Mouse (Mus musculus) hindbrain, embryonic 16.5 days (tissue): ENCODE measurements around the gene Syce1. TPM values are rescaled to one million over a fixed set of nuclear protein-coding genes. Genes with fewer than 3 reads are reported as not detected.
A peak's percentile ranks its signal among the peaks of the same experiment; 100 is the strongest.

Experiments used
- ATAC-seq: fragments of 200-750 bp; cut with Nextera tagmentation; 2 replicates; pipeline ENCODE4 v1.8.0; 2017; ENCODE audit warnings: moderate TSS enrichment, moderate library complexity
- H3K27ac ChIP-seq: fragments of 300-500 bp; sonication (generic); 2 replicates; pipeline ENCODE4 v1.5.1; 2014; ENCODE audit warnings: low read depth, mild to moderate bottlenecking, control low read depth, low read length, moderate library complexity
- H3K27me3 ChIP-seq: fragments of 300-500 bp; sonication (generic); replicated peaks from 2 replicates; pipeline ENCODE4 v1.6.1; 2014; ENCODE audit warnings: low read length; ENCODE audit not compliant: control insufficient read depth, insufficient read depth
- H3K36me3 ChIP-seq: fragments of 300-500 bp; sonication (generic); 2 replicates; pipeline ENCODE4 v1.6.1; 2014; ENCODE audit warnings: mild to moderate bottlenecking, low read length, moderate library complexity, mixed read lengths; ENCODE audit not compliant: control insufficient read depth, insufficient read depth
- H3K4me1 ChIP-seq: fragments of 300-500 bp; sonication (generic); 2 replicates; pipeline ENCODE4 v1.6.1; 2014; ENCODE audit warnings: low read depth, low read length; ENCODE audit not compliant: control insufficient read depth, insufficient read depth
- H3K4me2 ChIP-seq: fragments of 300-500 bp; sonication (generic); 2 replicates; pipeline ENCODE4 v1.6.1; 2014; ENCODE audit warnings: mild to moderate bottlenecking, low read length, control low read depth, moderate library complexity
- H3K4me3 ChIP-seq: fragments of 300-500 bp; sonication (generic); 2 replicates; pipeline ENCODE4 v1.5.1; 2014; ENCODE audit warnings: mild to moderate bottlenecking, low read length, control low read depth, moderate library complexity
- H3K9ac ChIP-seq: fragments of 300-500 bp; sonication (generic); 2 replicates; pipeline ENCODE4 v1.6.1; 2014; ENCODE audit warnings: low read depth, mild to moderate bottlenecking, control low read depth, low read length, moderate library complexity
- H3K9me3 ChIP-seq: fragments of 300-500 bp; sonication (generic); 2 replicates; pipeline ENCODE4 v1.6.1; 2014; ENCODE audit warnings: mild to moderate bottlenecking, low read length, moderate library complexity; ENCODE audit not compliant: control insufficient read depth
- WGBS: fragments of 180-500 bp; shearing (Covaris S2); extraction: QIAGEN DNeasy Blood & Tissue Kit; methylation state at CpG from one replicate; pipeline ENCODE4 v1.1.7; 2014; 5-methylcytosine and 5-hydroxymethylcytosine counted together
- polyA plus RNA-seq: library from polyadenylated mRNA; unstranded; fragments of >200 nt; fragmentation: Nextera tagmentation; extraction: Ambion mirVana; gene quantifications from 2 replicates; pipeline ENCODE4 v1.2.1, GENCODE M21; 2015

Gene Syce1
- polyA plus RNA-seq, 1 experiment from 2014 or later = 0.89 TPM

DNA sequence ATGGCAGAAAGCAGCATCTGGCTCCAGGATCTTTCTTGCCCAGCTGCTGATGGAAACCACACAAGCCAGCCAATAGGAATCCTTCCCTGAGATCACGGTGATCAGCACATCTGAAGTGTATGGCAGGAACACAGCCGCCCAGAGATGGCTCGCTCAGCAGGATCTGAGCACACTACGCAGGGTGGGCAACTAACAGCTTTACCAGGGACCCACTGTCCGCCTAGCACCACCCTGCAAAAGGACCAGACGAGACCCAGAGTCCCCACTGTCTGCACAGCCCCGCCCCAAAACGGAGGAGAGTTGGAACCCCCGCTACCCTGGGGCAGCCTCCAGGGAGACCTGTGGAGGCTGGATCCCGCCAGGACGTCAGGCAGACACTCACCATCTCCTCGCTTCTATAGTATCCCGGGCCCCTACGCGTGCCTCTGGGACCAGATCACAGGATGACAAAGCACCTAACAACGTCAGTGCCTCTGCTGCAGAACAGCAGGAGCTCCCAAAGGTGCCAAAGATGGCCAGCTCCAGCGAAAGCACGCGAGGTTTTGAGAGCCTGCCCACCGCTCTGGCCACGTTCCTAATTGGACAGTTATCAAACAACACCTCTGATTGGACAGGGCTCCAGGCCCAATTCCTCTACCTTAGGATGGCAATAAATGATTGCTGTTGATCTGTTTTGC, 34.1 kb upstream of the Syce1 start, which contains the start of gene Zfp941:
Zfp941 (minus strand) TSS at position 526 of the 677 bp plus-strand sequence.
- Histone ChIP-seq H3K9me3 (no peaks in the 10 kb centered on the region), H3K4me3 (peak within 1 kb of the TSS; percentile 67), H3K27ac (peak within 1 kb of the TSS; percentile 89), H3K27me3 (no peaks in the 10 kb centered on the region), H3K36me3 (no peaks in the 10 kb centered on the region), H3K4me2 (peak within 1 kb of the TSS; percentile 57), H3K4me1 (peaks cover 9% of the 10 kb centered on the region), H3K9ac (peak within 1 kb of the TSS; percentile 74)
- ATAC-seq = peak; percentile 89
- 4% methylated on average over 21 of the region's 21 CpGs for WGBS

DNA sequence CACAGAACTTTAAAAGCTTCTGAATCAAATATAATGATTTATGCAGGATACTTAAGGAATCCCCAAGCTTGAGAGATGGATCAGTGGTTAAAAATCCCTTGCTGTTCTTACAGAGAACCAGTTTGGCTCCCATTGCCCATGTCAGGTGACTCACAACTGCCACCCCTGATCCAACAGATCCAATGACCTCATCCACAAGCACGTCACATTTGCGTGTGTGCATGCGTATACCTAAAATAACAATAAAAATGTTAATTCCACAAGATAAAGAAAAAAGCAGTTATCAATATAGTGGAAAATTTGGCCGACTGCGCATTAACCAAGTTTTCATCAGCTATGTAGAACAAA, 33.6 kb upstream of the Syce1 start:
- Histone ChIP-seq H3K4me2 (peak overlapping the region; percentile 57), H3K9ac (peak overlapping the region; percentile 74), H3K27ac (peak overlapping the region; percentile 89), H3K4me3 (peak overlapping the region; percentile 67), H3K36me3 (no peaks in the 10 kb centered on the region), H3K9me3 (no peaks in the 10 kb centered on the region), H3K4me1 (peaks cover 9% of the 10 kb centered on the region), H3K27me3 (no peaks in the 10 kb centered on the region)
- 40% methylated on average over 5 of the region's 5 CpGs for WGBS
- peak; percentile 52 for ATAC-seq

DNA sequence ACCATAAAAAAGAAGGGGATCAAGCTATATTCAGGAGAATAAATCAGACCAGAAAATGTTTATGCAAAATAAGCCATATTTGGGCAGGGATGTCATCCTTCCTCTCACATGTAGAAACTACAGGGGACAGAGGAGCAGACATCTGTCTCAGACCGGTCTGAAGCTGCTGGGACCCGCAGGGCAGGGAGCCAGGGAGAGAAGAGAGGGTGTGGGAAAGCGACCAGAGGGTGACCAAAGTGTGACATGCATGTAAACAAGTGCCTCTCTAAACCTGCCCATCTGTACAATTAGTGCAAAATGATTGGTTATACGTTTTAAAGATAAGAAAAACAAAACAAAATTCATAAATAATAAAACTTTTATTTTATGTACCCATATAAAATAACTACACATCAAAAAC, 32.5 kb upstream of the Syce1 start:
- H3K27me3 ChIP-seq = no peaks in the 10 kb centered on the region
- no peak overlapping the region for H3K27ac ChIP-seq
- H3K4me2 ChIP-seq = peak overlapping the region; percentile 39
- ATAC-seq = 0 out of 2 replicates have a peak, but pooled peaks have one; percentile 29
- H3K9ac ChIP-seq = no peak overlapping the region
- peaks cover 9% of the 10 kb centered on the region for H3K4me1 ChIP-seq
- H3K36me3 ChIP-seq = no peaks in the 10 kb centered on the region
- H3K9me3 ChIP-seq = no peaks in the 10 kb centered on the region
- 37% methylated on average over 4 of the region's 4 CpGs for whole genome bisulfite sequencing
- H3K4me3 ChIP-seq = no peak overlapping the region

DNA sequence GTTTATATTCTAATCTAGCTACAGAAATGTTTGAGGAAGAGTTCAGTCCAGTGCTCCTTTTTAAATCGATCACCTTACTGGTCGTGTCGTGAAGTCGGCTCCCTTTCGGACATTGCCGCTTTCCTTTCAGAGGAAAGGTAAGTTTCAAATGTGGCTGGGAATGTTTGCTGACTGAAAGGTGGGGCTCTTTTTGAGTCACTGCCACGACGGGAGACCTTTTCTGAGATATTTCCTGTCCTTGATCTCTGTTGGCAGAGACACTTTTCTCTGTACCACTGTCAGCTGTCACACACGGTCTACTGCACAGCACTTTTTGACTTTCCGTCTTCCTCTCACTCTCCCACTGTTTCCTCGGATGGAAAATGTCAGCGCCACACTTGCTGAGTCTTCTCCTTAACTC, 25.2 kb upstream of the Syce1 start:
- Histone ChIP-seq H3K36me3 (peaks cover 33% of the 10 kb centered on the region), H3K27me3 (no peaks in the 10 kb centered on the region), H3K9ac (no peak overlapping the region), H3K4me3 (no peak overlapping the region), H3K27ac (no peak overlapping the region), H3K4me2 (no peak overlapping the region), H3K4me1 (0 out of 2 replicates have a peak, but pooled peaks cover 3% of the 10 kb centered on the region), H3K9me3 (no peaks in the 10 kb centered on the region)
- 89% methylated on average over 12 of the region's 12 CpGs for WGBS
- no peak for ATAC-seq

DNA sequence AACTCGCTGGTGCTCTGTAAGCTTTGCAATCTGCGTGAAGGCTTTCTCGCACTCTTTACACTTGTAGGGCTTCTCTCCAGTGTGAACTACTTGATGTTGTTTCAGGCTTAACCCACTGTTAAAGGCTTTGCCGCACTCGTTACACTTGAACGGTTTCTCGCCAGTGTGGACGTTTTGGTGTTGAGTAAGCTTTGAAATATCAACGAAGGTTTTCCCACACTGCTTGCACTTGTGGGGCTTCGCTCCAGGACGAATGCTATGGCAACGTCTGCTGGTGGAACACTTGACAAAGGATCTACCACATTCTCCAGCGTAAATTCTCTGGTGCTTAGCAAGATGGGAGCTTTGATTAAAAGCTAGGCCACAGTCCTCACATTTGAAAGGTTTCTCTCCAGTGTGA, 24.1 kb upstream of the Syce1 start:
- H3K9me3 ChIP-seq = no peaks in the 10 kb centered on the region
- H3K4me1 ChIP-seq = no peaks in the 10 kb centered on the region
- 0 out of 2 replicates have a peak overlapping the region, but pooled peaks have one; percentile 6 for H3K27ac ChIP-seq
- H3K36me3 ChIP-seq = peaks cover 33% of the 10 kb centered on the region
- no peaks in the 10 kb centered on the region for H3K27me3 ChIP-seq
- 77% methylated on average over 13 of the region's 13 CpGs for WGBS
- H3K4me3 ChIP-seq = no peak overlapping the region
- ATAC-seq = peak; percentile 78
- H3K9ac ChIP-seq = no peak overlapping the region
- no peak overlapping the region for H3K4me2 ChIP-seq

DNA sequence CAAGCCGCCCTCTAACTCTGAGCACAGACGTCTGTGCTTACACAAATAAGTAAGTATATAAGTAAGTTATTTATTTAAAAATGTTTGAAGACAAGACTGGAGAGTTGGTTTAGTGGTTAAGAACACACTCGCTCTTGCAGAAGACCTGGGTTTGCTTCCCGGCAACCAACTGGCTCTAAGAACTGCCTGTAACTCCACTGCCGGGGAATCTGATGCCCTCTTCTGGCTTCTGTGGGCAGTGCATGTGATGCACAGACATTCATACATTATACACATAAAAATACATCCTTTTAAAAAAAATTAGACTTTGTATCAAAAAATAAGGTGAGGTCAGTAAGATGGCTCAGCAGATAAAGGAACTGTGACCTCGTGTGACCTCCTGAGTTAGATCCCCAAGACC, 22.8 kb upstream of the Syce1 start:
- ATAC-seq = no peak
- Histone ChIP-seq H3K4me2 (no peak overlapping the region), H3K9ac (no peak overlapping the region), H3K36me3 (peaks cover 33% of the 10 kb centered on the region), H3K27ac (no peak overlapping the region), H3K4me1 (no peaks in the 10 kb centered on the region), H3K4me3 (no peak overlapping the region), H3K9me3 (no peaks in the 10 kb centered on the region), H3K27me3 (no peaks in the 10 kb centered on the region)
- 90% methylated on average over 6 of the region's 6 CpGs for WGBS

DNA sequence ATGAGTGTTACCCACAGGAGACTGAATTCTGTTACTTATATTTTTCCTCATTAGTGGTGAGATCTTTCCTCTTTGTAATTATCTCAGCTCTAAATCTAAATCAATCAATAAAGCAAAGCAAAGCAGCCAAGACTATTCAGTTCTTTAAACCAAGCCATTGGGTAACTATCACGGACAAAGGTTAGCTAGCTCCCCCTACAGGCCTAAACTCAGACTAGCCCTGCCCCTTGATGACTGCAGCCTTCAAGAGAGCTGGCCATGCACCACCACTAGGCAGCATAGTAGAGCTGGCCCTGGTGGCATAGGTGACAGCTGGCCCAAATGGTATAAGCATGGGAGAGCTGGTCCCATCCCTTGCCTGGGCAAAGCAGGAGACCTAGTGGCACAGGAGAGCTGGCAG, 18.1 kb upstream of the Syce1 start:
- Histone ChIP-seq H3K27me3 (no peaks in the 10 kb centered on the region), H3K27ac (no peak overlapping the region), H3K4me1 (no peaks in the 10 kb centered on the region), H3K4me3 (no peak overlapping the region), H3K4me2 (no peak overlapping the region), H3K9me3 (no peaks in the 10 kb centered on the region), H3K36me3 (peaks cover 8% of the 10 kb centered on the region), H3K9ac (no peak overlapping the region)
- peak; percentile 65 for ATAC-seq
- 16% methylated on average over 1 of the region's 1 CpGs for WGBS

DNA sequence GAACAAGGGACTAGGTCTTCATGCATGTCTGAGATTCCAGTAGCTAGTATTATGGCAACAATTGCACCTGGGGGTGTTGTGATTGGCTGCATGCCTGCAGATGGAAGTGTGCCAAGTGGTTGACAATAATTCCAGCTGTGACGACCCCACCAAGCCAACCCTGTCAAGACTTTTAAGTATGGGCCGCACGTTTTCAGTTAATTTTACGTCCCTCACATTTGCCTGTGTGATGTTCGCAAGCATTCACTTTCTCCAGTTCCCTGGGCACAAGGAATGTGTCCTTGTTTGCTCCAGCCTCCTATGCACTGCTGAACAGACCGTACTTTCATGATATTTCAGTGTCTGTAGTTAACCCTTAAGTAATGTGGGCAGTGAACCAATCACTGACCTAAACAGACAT, 15.0 kb upstream of the Syce1 start:
- no peaks in the 10 kb centered on the region for H3K4me1 ChIP-seq
- H3K9ac ChIP-seq = no peak overlapping the region
- H3K36me3 ChIP-seq = no peaks in the 10 kb centered on the region
- H3K27me3 ChIP-seq = no peaks in the 10 kb centered on the region
- 67% methylated on average over 6 of the region's 6 CpGs for WGBS
- H3K9me3 ChIP-seq = no peaks in the 10 kb centered on the region
- no peak overlapping the region for H3K4me3 ChIP-seq
- ATAC-seq = no peak
- H3K27ac ChIP-seq = no peak overlapping the region
- no peak overlapping the region for H3K4me2 ChIP-seq

DNA sequence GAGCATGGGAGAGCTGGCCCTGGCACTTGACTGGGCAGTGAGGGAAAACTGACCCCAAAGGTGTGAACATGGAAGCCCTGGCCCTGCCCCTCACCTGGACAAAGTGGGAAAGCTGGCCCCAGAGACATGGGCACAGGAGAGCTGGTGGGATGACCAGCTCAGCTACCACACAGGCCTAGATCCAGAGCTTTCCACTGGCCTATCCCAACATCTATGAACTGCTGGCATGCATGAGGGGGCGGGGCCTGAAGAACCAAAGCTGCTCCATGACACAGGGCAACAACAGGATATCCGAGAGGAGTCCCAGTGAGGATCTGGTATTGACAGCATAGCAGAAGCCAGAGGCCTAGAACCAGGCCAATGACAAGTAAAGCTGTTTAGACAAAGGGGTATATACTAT, 10.6 kb upstream of the Syce1 start:
- no peak overlapping the region for H3K9ac ChIP-seq
- H3K27ac ChIP-seq = no peak overlapping the region
- H3K4me3 ChIP-seq = no peak overlapping the region
- WGBS = 71% methylated on average over 2 of the region's 2 CpGs
- no peak for ATAC-seq
- H3K4me2 ChIP-seq = no peak overlapping the region
- H3K36me3 ChIP-seq = no peaks in the 10 kb centered on the region
- H3K27me3 ChIP-seq = no peaks in the 10 kb centered on the region
- H3K9me3 ChIP-seq = no peaks in the 10 kb centered on the region
- H3K4me1 ChIP-seq = no peaks in the 10 kb centered on the region
